Mouse (Mus musculus) midbrain, embryonic 14.5 days (tissue): ENCODE results near the gene C130074G19Rik. TPM values are rescaled to one million over a fixed set of nuclear protein-coding genes. Genes with fewer than 3 reads are reported as not detected.
A peak's percentile ranks its signal among the peaks of the same experiment; 100 is the strongest.

ENCODE experiments used
- microRNA counts: library from miRNA; unstranded; fragments of <30 nt; microRNA quantifications from one replicate; lab custom pipeline; 2016
- microRNA-seq: library from miRNA; unstranded; fragments of <30 nt; microRNA quantifications from one replicate; pipeline ENCODE4, GENCODE M21; 2016
- polyA plus RNA-seq: library from polyadenylated mRNA; unstranded; fragments of >200 nt; fragmentation: Nextera tagmentation; extraction: Ambion mirVana; gene quantifications from 2 replicates; pipeline ENCODE4 v1.2.1, GENCODE M21; 2014

The C130074G19Rik gene
- polyA plus RNA-seq, 1 experiment from 2014 or later: 1.1 TPM

MicroRNAs encoded within 50 kb of the gene (microRNA counts, 519-probe panel; counts per million panel counts)
- 2,785 counts per million, percentile 10 among the panel's probes with 10 or more counts for microRNA mmu-miR-1981 (lab: Ali Mortazavi, UCI)

Small RNA genes within 50 kb of the gene (microRNA-seq; reads per million reads assigned to microRNA genes)
- 61.4 reads per million, percentile 49 among the genes with 10 or more reads in this experiment for gene Mir1981

Other genes with a start within 250 kb of the C130074G19Rik start
- gene Hlx, start 150.6 kb downstream of the C130074G19Rik start, polyA plus RNA-seq: 0.35 and 1.2 TPM in 2 replicates
- 0.13 and 0.28 TPM in 2 replicates for gene Marc1, start 71.9 kb downstream of the C130074G19Rik start, polyA plus RNA-seq
- gene Marc2, start 36.8 kb downstream of the C130074G19Rik start, polyA plus RNA-seq: 111 and 112 TPM in 2 replicates
- 14.6 and 20.9 TPM in 2 replicates for gene Mark1, start 116.4 kb upstream of the C130074G19Rik start, polyA plus RNA-seq